Mouse (Mus musculus): ENCODE data around the gene Hoxc11. TPM values are rescaled to one million over a fixed set of nuclear protein-coding genes. Genes with fewer than 3 reads are reported as not detected.

The Hoxc11 gene
- total RNA-seq, 2 experiments from 2014 or later = 6.7 to 8.3 TPM

- DNase-seq (ENCODE audit: low spot score) = peak; percentile 78
Measured at GRCm38 (mm10) chr15:102963671-102964640, 9.7 kb downstream of the Hoxc11 start.

- no peak for DNase-seq (ENCODE audit: low spot score)
Measured at GRCm38 (mm10) chr15:102965003-102965891, 11.0 kb downstream of the Hoxc11 start.

GRCm38 (mm10) chr15:102965892-102966775, 11.9 kb downstream of the Hoxc11 start:
- DNase-seq (ENCODE audit: low spot score) = peak; percentile 97

GRCm38 (mm10) chr15:102966776-102967311, 12.6 kb downstream of the Hoxc11 start, which contains the start of gene Hoxc10:
Gene Hoxc10 (plus strand): TSS chr15:102966796.
- peak; percentile 50 for DNase-seq (ENCODE audit: low spot score)

GRCm38 (mm10) chr15:102967312-102967510, 13.0 kb downstream of the Hoxc11 start, which contains the start of gene Hoxc5:
Gene Hoxc5 (plus strand): TSS chr15:102967443.
- DNase-seq (ENCODE audit: low spot score) = no peak

- peak; percentile 43 for DNase-seq (ENCODE audit: low spot score)
Measured at GRCm38 (mm10) chr15:102967511-102968397, 13.5 kb downstream of the Hoxc11 start.

- no peak for DNase-seq (ENCODE audit: low spot score)
Measured at GRCm38 (mm10) chr15:102969296-102969695, 15.1 kb downstream of the Hoxc11 start.

GRCm38 (mm10) chr15:102970740-102971139, 16.5 kb downstream of the Hoxc11 start:
- DNase-seq (ENCODE audit: low spot score) = peak; percentile 50

GRCm38 (mm10) chr15:102972254-102972653, 18.0 kb downstream of the Hoxc11 start:
- DNase-seq (ENCODE audit: low spot score) = no peak

- no peak for DNase-seq (ENCODE audit: low spot score)
Measured at GRCm38 (mm10) chr15:102972753-102973152, 18.5 kb downstream of the Hoxc11 start.

- DNase-seq (ENCODE audit: low spot score) = no peak
Measured at GRCm38 (mm10) chr15:102975034-102975433, 20.8 kb downstream of the Hoxc11 start.

GRCm38 (mm10) chr15:102975688-102976111, 21.5 kb downstream of the Hoxc11 start:
- DNase-seq (ENCODE audit: low spot score) = no peak

GRCm38 (mm10) chr15:102976171-102976570, 21.9 kb downstream of the Hoxc11 start, which contains the start of gene Hoxc9:
Gene Hoxc9 (plus strand): TSS chr15:102976439.
- no peak for DNase-seq (ENCODE audit: low spot score)

- DNase-seq (ENCODE audit: low spot score) = peak; percentile 50
Measured at GRCm38 (mm10) chr15:102976631-102977422, 22.6 kb downstream of the Hoxc11 start.

GRCm38 (mm10) chr15:102977423-102977974, 23.3 kb downstream of the Hoxc11 start:
- no peak for DNase-seq (ENCODE audit: low spot score)

- no peak for DNase-seq (ENCODE audit: low spot score)
Measured at GRCm38 (mm10) chr15:102978615-102979515, 24.6 kb downstream of the Hoxc11 start.

- DNase-seq (ENCODE audit: low spot score) = no peak
Measured at GRCm38 (mm10) chr15:102979936-102980335, 25.7 kb downstream of the Hoxc11 start.
